Mouse (Mus musculus) bone marrow macrophage, adult 2 months (primary cell): ENCODE measurements around the gene Mrpl42. TPM values are rescaled to one million over a fixed set of nuclear protein-coding genes. Genes with fewer than 3 reads are reported as not detected.

ENCODE experiments used
- H3K27ac ChIP-seq: 2 replicates; pipeline ENCODE4 v1.5.1; 2012; ENCODE audit warnings: low read depth, low read length; ENCODE audit not compliant: insufficient read depth
- H3K4me1 ChIP-seq: 2 replicates; pipeline ENCODE4 v1.6.1; 2012; ENCODE audit warnings: low read length; ENCODE audit not compliant: control insufficient read depth, insufficient read depth
- H3K4me3 ChIP-seq: 2 replicates; pipeline ENCODE4 v1.5.1; 2012; ENCODE audit warnings: mild to moderate bottlenecking, low read length, moderate library complexity; ENCODE audit not compliant: insufficient read depth
- CTCF ChIP-seq: IDR thresholded peaks from 2 replicates; pipeline ENCODE4 v1.5.1; 2012; ENCODE audit warnings: low read depth, mild to moderate bottlenecking, low read length, moderate library complexity
- POLR2A ChIP-seq: IDR thresholded peaks from 2 replicates; pipeline ENCODE4 v1.6.1; 2012; ENCODE audit warnings: mild to moderate bottlenecking, low read depth, low read length, borderline replicate concordance
- polyA plus RNA-seq: library from polyadenylated mRNA; stranded (reverse); fragments of >200 nt; gene quantifications from 2 replicates; pipeline ENCODE4 v1.2.4, GENCODE M21; 2012; ENCODE audit not compliant: missing spikeins, insufficient read depth, insufficient read length

Mrpl42 gene
- polyA plus RNA-seq, 1 experiment = 96.0 TPM

- Histone ChIP-seq H3K4me3 (peak overlapping the region; percentile 93), H3K4me1 (peaks cover 20% of the 10 kb centered on the region), H3K27ac (peak overlapping the region; percentile 88)
- 0 out of 2 replicates have a peak, but pooled peaks have one; percentile 12 for TF ChIP-seq CTCF
- no peak for TF ChIP-seq POLR2A
These were observed 13.7 kb upstream of the Mrpl42 start for GRCm38 (mm10) chr10:95515293-95515931.

GRCm38 (mm10) chr10:95514656-95515292 is 13.0 kb upstream of the Mrpl42 start, which contains the start of gene Ube2n:
TSS of gene Ube2n (plus strand) at chr10:95515145.
- Histone ChIP-seq H3K27ac (peak within 1 kb of the TSS; percentile 88), H3K4me3 (peak within 1 kb of the TSS; percentile 93), H3K4me1 (peaks cover 21% of the 10 kb centered on the region)
- TF ChIP-seq POLR2A (no peak), CTCF (no peak)

- Histone ChIP-seq H3K4me1 (peaks cover 26% of the 10 kb centered on the region), H3K27ac (peak overlapping the region; percentile 64), H3K4me3 (peak overlapping the region; percentile 50)
- TF ChIP-seq CTCF (no peak), POLR2A (no peak)
These were observed 12.2 kb upstream of the Mrpl42 start for GRCm38 (mm10) chr10:95513768-95514556.

- no peak overlapping the region for H3K4me3 ChIP-seq
- TF ChIP-seq CTCF = no peak
- TF ChIP-seq POLR2A = no peak
- no peak overlapping the region for H3K27ac ChIP-seq
- H3K4me1 ChIP-seq = peaks cover 31% of the 10 kb centered on the region
These were observed 10.9 kb upstream of the Mrpl42 start for GRCm38 (mm10) chr10:95512635-95513034.

- peak overlapping the region; percentile 13; the same call in 1 of the 2 replicates for H3K4me3 ChIP-seq
- peak overlapping the region; percentile 87 for H3K27ac ChIP-seq
- no peak; the same call in 1 of the 2 replicates for TF ChIP-seq POLR2A
- TF ChIP-seq CTCF = no peak
- H3K4me1 ChIP-seq = peaks cover 38% of the 10 kb centered on the region
These were observed 7.5 kb upstream of the Mrpl42 start for GRCm38 (mm10) chr10:95509263-95509662.

- TF ChIP-seq CTCF (no peak), POLR2A (no peak)
- Histone ChIP-seq H3K27ac (peak overlapping the region; percentile 87), H3K4me1 (peaks cover 33% of the 10 kb centered on the region), H3K4me3 (peak overlapping the region; percentile 15)
These were observed 7.1 kb upstream of the Mrpl42 start for GRCm38 (mm10) chr10:95508793-95509192.

- H3K4me1 ChIP-seq = peaks cover 29% of the 10 kb centered on the region
- H3K27ac ChIP-seq = peak overlapping the region; percentile 87
- H3K4me3 ChIP-seq = no peak overlapping the region
- TF ChIP-seq CTCF = no peak
- TF ChIP-seq POLR2A = no peak
These were observed 6.4 kb upstream of the Mrpl42 start for GRCm38 (mm10) chr10:95508126-95508525.

GRCm38 (mm10) chr10:95504341-95504740 is 2.6 kb upstream of the Mrpl42 start:
- Histone ChIP-seq H3K4me3 (no peak overlapping the region), H3K4me1 (peaks cover 22% of the 10 kb centered on the region), H3K27ac (no peak overlapping the region)
- TF ChIP-seq CTCF = no peak
- TF ChIP-seq POLR2A = no peak

DNA sequence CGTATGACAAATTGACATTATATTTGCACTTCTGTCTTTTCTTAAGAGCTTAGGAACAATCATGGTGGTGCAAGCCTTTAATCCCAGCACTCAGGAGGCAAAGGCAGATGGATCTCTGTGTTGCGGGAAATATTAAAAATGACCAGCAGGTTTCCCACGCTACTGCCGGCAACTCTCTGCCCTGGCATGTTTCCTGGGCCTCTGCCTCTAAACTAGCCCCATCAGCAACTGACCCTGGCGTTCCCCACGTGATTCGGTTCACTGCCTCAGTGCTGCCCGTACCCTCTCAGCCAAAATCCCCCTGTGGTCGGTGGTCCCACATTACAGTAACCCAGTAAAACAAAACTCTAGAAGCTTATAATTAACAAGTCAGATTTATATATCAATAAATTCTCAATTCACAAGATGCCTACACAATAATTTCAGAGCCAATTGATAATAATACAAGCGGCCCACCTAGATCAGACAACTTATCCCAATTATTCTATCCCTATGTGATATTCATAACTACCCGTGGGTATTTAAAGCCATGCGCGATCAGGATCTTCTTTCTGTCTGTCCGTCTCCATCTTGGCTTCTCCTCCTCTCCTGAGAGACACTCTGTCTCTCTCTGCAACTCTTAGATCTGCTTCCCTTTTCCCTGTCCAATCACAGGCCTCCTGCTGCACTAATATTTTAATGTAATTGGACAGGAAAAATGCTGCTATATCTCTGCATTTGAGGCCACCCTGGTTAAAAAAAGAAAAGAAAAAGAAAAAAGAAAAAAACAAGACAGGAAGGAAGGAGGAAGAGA is 1.9 kb upstream of the Mrpl42 start:
- Histone ChIP-seq H3K4me1 (peaks cover 17% of the 10 kb centered on the region), H3K4me3 (no peak overlapping the region), H3K27ac (no peak overlapping the region)
- TF ChIP-seq CTCF (no peak), POLR2A (no peak)
